Mouse (Mus musculus) heart, adult 11 months (tissue): ENCODE measurements around the gene Zfp410.
"Not testable (repeated sequence)": the region's sequence is repeated elsewhere in the genome, so short reads cannot be mapped to it uniquely, and the experiment has no call there.

Source experiments
- DNase-seq: peaks from one replicate; pipeline ENCODE4 v3.0.0; 2022

The Zfp410 gene

GRCm38 (mm10) chr12:84316721-84317621, at the start of gene Zfp410:
Zfp410 (plus strand) TSS chr12:84316852.
- DNase-seq, result peak; percentile 99

- peak; percentile 66 for DNase-seq
Measured at GRCm38 (mm10) chr12:84267264-84267663, 49.4 kb upstream of the Zfp410 start.

- no peak for DNase-seq
Measured at GRCm38 (mm10) chr12:84273366-84273765, 43.3 kb upstream of the Zfp410 start.

DNA sequence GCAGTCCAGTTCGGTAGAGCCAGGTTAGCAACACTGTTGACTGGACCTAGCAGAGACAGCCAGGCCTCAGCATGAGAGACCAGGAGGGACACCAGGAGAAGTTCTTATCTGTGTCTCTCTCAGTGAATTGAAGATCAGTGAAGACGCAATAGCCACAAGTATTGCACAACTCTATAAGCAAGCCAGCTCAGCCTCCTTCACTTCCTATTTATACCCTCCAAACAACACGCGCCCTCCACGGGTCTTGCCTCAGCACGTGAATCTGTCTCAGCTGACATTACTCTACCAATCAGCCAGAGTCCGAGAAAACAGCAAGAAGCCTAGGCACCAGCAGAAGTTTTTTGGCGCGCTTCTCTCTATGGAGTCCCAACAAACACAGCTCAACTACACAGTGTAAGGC, 41.4 kb upstream of the Zfp410 start:
- peak; percentile 95 for DNase-seq

GRCm38 (mm10) chr12:84276288-84276687, 40.4 kb upstream of the Zfp410 start:
- no peak for DNase-seq

- no peak for DNase-seq
Measured at GRCm38 (mm10) chr12:84276799-84277198, 39.9 kb upstream of the Zfp410 start.

- no peak for DNase-seq
Measured at GRCm38 (mm10) chr12:84277832-84278231, 38.8 kb upstream of the Zfp410 start.

- no peak for DNase-seq
Measured at GRCm38 (mm10) chr12:84278901-84279300, 37.8 kb upstream of the Zfp410 start.

GRCm38 (mm10) chr12:84284391-84284790, 32.3 kb upstream of the Zfp410 start:
- DNase-seq, result peak; percentile 78

DNA sequence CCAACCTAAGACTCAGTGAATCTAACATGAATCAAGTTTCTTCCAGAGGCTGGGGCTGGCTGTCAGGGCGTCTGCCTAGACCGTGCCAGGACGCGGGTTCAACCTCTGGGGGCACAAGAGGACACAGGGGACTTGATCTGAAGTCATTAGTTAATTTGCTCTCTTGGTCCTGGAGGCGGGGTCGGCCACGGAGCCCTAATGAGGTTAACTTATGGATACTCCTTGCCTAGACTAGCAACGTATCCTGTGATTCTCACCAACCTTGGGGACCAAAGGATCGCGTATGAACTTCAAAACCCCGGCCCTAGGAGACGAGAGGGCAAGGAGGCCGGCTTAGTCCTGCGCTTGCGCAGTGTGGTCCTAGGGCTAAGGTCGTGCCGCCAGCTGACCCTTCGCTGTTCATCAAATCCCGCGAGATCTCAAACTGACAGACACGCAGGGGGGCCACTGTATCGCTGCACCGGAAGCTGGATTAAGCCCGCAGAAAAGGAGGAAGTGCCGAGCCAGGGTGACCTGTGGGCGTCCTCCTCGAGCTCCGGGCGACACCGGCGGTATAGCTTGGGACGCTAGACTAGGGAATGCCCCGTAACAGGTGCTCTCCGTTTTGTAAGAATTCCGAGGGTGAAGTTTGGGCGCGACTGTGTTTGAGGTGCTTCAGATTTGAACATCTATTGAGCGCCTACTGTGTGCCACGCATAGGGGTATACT, 31.6 kb upstream of the Zfp410 start, which contains the start of gene Ptgr2:
Gene Ptgr2, plus strand, starts transcription at position 348 of the 708 bp plus-strand sequence.
- peak; percentile 100 for DNase-seq

DNA sequence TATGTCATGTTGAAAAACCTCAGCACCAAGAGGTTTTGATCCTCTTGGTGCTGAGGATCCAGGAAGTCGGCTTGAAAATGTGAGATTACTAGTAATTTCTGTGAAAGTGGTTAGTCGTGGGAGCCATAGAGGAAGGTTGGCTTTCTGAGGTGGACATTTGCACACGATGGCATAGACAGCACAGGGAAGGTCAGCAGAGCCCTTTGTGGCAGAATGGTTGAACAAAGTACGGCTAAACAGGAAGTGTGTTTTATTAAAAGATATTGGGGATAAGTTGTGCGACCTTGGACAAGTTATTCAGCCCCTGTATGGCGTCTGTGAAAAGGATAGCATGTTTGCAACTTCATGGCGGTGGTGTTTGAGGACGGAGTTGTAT, 31.1 kb upstream of the Zfp410 start:
- no peak for DNase-seq

DNA sequence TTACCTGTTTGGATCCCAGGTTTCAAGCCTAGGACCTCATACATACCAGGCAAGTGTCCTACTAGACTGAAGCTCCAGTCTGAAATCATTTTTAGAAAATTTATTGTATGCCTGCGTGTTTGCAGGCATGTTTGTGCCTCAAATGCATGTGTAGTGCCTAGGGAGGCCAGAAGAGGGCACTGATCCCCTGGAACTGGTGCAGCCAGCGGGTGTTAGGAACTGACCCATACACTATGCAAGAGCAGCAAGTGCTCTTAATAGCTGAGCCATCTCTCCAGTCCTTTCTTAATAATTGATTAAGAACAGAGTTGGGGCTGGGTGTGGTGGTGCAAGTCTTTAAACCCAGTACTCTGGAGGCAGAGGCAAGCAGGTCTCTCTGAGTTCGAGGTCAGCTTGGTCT, 28.2 kb upstream of the Zfp410 start:
- peak; percentile 89 for DNase-seq

DNA sequence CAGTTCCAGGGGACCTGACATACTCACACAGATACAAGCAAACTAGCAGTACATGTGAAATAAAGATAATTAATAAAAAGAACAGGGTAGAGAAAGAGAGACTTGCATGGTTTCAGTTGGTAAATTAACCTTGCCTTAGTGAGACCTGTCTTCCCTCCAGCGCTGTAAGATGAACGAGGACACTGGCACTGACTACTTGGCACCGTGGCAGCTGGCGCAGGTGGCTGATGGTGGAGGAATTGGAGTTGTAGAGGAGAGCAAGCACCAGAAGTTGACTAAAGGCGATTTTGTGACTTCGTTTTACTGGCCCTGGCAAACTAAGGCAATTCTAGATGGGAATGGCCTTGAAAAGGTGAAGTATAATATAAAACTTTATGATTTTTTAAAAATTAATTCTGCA, 18.8 kb upstream of the Zfp410 start:
- peak; percentile 75 for DNase-seq

DNA sequence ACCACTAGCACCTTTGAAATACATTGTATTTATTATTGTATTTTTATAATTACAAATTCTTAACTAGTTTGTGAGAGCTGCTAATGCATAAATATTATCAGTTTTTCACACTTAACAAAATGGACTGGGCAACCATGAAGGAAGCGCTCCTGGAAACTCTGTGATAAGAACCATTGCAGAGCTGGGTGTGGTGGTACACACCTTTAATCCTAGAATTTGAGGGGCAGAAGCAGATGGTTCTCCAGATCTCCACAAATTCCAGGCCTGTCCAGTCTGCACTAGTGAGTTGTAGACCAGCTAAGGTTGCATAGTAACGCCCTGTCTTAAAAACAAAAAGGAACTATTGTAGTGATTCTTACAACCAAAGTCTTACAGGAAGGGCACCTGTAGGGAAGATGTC, 17.4 kb upstream of the Zfp410 start:
- peak; percentile 53 for DNase-seq

GRCm38 (mm10) chr12:84304101-84304500, 12.6 kb upstream of the Zfp410 start:
- DNase-seq, result peak; percentile 74

DNA sequence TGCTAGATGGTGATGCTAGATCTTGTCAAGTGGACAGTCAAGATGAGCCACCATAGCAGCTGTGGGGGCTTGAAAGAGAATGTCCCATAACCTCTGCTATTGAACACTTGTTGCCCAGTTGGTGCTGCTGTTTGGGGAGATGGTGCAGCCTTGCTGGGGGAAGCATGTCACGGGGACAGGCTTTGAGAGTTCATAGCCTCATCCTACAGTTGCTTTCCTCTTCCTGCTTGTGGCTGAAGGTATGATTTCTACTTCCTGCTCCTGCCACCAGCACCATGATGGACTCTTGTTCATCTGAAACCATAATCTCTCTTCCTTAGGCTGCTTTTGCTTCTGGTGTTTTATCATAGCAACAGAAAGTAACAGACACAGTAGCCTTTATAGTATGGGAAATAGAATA, 12.1 kb upstream of the Zfp410 start:
- peak; percentile 64 for DNase-seq

GRCm38 (mm10) chr12:84311306-84311705, 5.3 kb upstream of the Zfp410 start:
- peak; percentile 55 for DNase-seq

DNA sequence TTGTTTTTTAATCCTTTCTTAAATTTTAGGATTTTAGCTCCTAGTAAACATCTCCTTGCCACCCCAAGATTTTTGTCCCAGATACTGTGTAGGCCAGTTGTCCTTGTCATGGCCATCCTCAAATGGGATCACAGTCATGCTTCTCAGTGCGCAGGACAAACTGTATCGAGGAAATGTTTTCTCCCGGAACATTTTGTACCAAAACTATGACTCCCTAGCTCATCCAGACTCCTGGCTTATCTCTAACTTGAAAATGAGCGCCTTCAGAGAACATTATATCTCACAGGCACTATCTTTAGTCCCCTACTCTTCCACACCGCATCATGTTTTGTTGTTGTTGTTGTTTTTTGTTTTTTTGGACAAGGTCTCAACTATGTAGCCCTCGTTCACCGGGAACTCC, 646 bp upstream of the Zfp410 start:
- peak; percentile 72 for DNase-seq

DNA sequence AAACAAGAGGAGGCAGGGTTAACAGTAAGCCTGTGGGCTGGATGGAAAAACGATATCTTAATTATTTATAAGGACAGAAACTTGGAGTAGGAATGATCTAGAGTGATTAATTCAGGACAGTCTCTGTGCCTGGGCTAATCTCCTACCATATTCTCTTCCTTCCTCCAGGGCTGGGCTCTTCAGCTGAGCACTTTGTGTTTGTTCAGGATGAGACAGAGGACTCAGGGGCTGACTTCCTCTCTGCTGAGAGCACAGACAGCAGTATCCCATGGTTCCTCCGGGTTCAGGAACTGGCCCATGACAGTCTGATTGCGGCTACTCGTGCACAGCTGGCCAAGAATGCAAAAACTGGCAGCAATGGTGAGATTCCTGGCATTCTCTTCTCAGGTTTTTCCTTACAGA, 10.5 kb downstream of the Zfp410 start:
- peak; percentile 95 for DNase-seq

DNA sequence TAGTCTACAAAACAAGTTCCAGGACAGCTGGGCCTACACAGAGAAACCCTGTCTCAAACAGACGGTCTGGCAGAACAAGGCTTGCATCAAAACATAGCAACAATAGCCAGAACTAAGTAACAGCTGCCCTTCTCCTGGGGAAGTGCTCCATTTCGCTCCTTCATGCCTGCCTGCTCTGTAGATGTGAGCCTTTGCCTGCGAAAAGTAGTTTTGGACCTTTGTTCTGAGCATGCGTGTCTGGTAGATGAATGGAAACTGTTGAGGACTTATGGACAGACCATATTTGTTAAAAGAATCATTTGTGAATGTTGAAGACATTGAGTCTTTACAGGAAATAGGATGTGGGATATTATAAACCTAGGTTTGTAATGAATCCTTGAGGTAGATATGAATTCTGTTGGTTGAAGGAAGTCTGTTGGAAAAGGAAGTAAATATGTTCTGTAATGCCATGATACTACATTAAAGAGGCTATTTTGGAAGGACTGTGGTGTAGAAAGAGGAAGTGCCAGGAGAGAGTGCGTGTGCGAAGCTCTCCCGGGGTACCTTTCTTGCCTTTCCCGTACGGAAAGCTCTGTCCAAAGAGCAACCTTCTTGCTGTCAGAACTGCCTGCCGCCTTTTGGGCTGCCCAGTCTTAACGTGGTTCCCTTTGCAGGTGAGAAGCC, 20.4 kb downstream of the Zfp410 start:
- peak; percentile 71 for DNase-seq

GRCm38 (mm10) chr12:84347192-84347591, 30.5 kb downstream of the Zfp410 start:
- peak; percentile 86 for DNase-seq

- not testable (repeated sequence) for DNase-seq
Measured at GRCm38 (mm10) chr12:84358699-84359098, 42.0 kb downstream of the Zfp410 start.
